Mouse (Mus musculus) heart, adult 2 months (tissue): Measurements from ENCODE around the gene Drc1.

Experiments
- CTCF ChIP-seq: fragments of 200-600 bp; IDR thresholded peaks from 2 replicates; pipeline ENCODE4 v1.8.1; 2022; ENCODE audit warnings: antibody characterized with exemption, mild to moderate bottlenecking, moderate library complexity
- EP300 ChIP-seq: fragments of 200-500 bp; IDR thresholded peaks from 2 replicates; pipeline ENCODE4 v1.6.1; 2011; ENCODE audit warnings: low read depth, low read length, control low read depth; ENCODE audit not compliant: insufficient read depth
- POLR2A ChIP-seq: fragments of 200-500 bp; IDR thresholded peaks from 2 replicates; pipeline ENCODE4 v1.6.1; 2011; ENCODE audit warnings: mild to moderate bottlenecking, low read depth, low read length, control low read depth; ENCODE audit not compliant: insufficient read depth

GRCm38 (mm10) chr5:30278952-30279351, 2.2 kb upstream of the Drc1 start:
- TF ChIP-seq CTCF (no peak), POLR2A (no peak), EP300 (no peak)
